Mouse (Mus musculus): ENCODE measurements around the gene Foxo6.

Gene Foxo6

DNA sequence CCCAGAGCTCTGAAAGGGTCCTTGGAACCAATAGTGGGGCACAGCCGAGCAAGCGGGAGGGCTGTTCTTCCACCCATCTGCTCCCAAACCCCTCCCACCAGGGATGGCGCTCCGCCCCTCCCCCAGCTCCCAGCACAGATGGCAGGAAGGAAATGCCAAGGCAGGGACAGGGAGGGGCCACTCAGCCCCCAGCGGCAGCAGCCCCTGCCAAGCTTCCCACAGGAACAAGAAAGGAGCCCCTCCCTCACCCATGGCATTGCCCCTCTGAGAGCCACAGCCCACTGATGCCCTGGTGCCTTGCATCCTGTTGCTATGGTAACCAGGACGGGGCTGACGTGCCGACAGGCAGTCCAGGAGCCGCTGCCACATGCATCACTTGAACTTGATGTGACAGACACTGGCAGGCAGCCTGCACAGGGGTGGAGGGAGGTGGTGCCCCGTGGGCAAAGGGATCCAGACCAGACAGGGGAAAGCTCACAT, 44.3 kb downstream of the Foxo6 start:
- no peak for DNase-seq

DNA sequence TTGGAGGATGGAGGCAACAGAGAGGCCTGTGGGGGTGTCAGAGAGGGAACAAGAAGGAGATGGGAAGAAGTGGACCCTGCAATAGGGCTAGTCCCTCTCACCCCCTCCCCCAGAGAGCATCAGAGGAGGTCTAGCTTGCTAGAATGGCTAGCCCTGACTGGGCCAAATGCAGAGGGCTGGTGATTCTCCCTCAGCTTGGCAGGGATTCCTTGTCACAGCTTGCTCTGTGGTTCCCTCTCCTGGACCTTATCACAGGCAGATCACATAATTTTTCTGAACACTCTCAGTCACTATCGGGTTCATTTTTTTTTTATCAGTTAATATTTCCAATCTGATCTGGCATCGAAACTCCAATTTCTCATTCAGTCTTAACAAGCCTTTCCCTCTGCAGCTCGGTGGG, 46.0 kb downstream of the Foxo6 start:
- no peak for DNase-seq

DNA sequence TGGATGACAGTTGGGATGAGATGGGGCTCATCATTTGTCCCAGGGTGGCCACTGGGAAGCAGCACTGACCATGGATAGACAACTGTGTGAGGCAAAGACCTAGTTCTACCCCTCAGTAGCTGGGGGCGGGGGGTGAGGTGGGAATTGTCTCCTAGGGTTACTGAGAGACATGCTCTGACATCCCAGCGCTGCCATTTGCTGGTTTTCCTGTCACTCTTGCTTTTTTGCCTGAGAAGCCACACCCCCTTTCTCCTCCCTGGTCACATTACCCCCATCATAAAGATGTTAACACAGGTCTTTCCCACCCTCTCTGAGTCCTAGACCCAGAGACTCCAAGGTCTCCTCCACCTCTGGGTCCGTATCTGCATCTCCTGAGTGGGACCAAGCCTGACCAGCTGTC, 47.7 kb downstream of the Foxo6 start:
- DNase-seq = no peak

DNA sequence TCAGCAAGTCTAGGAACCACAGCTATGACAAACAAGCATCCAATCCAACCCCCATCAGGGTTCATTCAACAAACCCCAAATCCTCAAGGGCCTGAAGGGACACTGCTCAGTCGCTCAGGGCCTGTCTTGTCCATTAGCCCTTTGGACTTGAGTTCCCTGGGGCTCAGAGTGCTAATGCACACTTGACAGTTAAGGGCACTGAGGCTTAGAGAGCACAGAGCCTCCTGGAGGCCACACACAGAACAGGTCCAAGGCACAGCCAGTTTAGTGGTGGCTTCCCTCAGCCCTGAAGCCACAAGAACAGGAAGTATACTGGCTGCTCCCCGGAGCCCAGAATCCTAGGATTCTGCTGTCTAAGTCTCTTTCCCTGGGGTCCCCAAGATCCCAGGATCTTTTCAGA, 53.9 kb downstream of the Foxo6 start:
- no peak for DNase-seq

DNA sequence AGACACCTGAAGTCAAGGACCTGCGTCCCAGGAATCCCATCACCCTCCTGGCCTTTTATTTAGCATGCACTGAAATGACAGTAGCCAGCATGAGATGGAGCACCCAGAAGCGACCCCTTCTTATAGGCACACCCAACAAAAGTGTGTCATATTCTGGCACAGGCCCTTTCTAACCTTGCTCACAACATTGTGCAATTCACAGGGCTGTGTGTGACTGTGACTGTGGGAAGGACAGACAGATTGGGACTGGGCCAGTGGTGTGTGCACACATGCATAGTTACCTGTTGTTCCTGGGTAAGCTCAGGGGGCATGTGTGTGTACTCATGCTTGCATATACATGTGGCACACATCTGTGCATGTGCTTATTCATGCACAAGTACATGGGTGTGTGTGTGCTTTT, 54.6 kb downstream of the Foxo6 start:
- no peak for DNase-seq

DNA sequence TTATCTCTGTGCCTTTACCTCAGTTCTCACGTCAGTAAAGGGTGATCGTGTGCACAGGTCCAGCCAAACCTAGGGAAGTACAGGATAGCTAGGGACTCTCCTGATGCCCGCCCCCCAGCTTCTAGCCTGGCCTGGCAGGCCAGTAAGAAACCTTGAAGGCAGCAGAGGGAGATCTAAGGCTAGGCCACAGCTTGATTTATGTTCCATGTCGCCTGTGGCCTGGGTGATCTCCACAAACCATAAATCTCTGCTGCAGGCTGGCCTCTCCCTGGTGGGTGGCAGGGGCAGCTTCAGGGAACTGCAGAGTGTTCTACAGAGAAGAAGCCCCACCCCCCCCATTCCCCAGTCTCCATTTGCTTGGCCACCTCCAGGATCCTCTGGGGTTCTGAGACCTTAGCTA, 55.2 kb downstream of the Foxo6 start:
- DNase-seq = no peak

DNA sequence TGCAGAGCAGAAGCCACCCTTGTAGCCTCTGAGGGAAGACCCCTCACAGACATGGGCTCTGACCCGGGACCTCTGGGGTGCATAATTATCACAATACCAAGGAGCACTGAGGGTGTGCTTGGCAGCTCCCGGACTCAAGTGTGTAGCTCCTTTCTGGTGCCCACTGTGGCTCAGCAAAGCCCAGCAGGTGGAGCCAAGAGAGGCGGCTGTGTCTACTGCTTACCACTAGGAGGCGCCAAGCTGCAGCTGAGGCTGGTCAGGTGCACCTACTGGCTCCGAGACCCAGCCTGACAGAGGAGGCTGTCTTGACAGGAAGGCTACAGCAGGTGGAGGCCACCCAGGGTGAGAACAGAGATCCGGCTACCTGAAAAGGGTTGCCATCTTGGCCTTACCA, 56.9 kb downstream of the Foxo6 start:
- DNase-seq = peak; percentile 66

DNA sequence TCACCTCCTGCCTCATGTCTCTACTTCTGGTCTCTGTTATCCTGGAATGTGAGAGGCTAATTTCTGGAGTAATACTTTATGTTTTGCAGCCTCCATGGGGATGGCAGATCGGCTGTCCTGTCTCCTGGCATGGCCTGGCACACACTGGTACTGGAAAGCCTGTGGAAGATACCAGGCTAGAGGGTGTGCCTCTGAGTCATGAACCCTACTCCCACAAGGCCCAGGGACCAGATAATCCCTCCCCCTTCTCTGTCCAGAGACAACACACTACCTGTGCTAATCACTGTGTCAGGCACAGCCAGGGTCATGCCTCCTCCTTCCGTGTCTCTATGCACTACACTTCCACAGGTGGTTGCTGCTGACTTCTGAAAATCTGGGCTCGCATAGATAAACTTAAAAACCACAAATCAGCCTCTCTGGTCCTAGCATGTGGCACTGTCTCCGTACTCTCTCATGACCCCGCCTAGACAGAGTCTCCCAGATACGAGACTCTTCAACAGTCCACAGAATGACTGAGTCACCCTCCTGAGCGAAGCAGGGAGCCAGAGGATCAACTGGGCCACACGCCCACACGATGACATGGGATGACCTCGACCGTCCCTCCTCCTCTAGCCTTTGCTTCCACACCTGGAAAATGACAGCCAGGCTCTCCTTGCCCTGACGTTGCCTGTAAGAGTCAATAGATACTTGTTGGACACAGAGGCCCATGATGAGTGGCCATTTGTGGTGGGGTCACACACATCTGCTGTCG, 57.5 kb downstream of the Foxo6 start:
- no peak for DNase-seq

DNA sequence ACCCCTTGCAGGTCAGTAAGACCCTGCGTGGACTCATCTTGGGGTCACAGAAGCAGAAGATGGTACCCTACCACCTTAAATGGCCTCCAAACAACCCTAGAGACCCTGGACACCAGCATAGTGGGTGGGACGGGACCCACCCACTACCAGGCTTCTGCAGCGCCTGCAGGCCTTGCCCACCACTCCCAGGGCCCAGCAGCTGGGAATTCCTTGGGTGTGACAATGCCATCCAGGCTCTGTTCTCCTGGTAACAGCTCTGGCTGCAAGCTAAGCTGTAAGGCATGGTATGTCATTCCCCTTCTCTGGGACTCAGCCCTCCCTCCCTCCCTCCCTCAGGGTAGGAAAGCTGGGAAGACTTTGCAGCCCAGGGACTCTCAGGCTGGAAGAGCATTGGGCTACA, 58.5 kb downstream of the Foxo6 start:
- DNase-seq = no peak

DNA sequence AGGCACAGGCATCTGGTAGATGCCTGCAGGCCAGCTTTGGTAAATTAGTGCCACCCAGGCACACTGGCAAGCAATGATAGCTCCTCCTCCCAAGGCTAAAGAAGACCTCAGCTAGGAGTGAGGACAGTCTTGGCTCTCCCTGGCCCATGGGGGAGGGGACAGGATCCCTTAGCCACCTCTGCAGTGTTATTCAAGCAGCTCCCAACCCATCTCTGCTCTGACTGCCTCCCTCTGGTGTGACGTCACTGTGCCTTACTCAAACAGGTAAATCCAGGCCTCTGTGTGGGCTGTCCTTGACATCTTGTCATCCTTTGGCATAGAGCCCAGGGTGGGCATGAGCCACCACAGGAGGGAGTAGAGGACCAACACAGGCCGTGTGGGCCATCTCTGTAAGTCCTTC, 59.9 kb downstream of the Foxo6 start:
- no peak for DNase-seq

DNA sequence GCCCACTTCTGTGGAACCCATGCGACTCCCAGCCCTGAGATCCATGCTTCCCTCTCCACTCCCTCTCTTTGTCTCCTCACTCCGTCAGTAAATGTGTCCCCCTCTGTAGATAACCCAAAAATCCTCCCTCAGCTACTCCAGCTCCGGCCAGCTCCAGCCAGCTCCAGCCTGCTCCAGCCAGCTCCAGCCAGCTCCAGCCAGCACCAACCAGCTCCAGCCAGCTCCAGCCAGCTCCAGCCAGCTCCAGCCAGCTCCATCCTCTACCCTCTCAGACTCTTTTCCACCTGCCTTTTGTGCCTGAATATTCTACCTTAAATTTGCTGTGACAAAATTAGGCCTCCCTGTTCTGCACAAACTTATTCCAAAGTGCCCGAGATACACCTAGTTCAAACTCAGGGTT, 60.5 kb downstream of the Foxo6 start:
- no peak for DNase-seq

DNA sequence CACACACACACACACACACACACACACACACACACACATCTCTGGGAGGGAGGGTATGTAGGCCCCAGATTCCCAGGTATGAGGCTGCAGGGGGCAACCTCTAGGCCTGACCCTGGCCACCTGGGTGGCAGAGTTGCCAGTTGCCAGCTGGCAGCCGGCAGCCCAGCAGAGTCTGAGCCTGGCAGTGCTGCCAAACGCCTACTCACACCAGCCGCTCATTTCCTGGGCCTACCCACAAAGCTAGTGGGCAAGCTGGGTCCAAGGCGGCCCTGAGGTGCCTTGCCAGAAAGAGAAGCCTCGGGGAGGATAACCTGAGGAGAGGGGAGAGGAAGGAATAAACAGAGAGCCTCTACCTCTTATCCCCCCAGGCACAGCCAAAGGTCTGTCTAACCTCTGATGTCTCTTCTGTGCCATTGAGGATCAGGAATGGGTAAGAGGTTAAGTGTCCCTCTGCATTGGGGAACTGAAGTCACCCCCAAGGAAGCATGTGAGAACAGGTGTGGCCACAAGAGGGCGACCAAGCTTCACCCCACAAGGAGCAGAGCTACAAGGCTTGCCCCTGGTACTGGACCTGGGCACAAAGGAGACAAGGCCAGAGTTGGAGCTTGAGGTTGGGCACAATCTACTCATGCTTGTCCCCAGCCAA, 61.9 kb downstream of the Foxo6 start:
- DNase-seq = peak; percentile 46

DNA sequence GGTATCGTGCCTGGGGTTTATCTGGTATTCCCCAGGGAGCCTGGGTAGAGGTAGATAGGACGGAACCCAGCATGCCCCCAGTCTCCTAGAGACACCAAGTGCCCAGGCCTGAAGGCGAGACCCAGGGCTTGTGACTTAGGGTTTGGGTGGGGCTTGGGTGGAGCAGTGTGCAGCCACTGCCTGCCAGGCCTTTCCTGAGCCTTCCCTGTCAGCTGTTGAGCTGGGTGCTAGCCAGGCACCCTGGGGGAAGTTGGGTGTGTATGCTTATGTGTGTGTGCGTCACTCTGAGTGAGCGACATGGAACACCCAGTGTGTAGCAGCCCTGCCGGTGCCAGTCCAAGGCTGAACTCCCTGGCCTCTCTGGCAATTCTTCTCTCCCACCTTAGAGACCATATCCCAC, 63.3 kb downstream of the Foxo6 start:
- no peak for DNase-seq

DNA sequence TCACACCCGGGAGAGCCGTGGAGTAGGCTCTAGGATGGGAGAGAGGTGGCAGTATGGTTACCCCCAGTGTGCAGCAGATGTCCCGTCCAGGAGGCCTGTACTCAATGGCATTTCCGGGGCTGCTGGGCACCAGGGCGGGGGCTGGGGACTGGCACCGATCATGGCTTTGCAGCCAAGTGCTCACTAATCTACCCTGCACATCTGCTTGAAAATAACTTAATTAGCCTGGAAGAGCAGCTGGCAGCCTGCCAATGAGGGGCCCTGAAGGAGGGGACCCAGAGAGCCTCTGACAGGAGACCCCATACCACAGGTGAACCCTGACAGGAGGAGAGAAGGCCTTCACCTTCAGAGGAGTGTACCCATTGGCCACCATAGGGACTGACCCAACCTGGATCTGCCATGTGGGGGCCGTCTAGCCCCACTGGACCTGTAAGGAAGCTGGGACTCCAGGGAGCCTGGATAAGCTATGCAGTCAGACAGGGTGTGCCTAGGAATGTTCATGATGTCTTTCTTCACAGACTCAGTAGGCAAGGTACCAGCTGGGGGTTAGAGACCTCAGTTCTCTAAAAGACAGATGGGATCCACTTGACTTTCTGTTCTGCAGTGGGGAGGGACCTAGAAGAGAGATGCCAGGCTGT, 63.9 kb downstream of the Foxo6 start:
- DNase-seq = no peak

DNA sequence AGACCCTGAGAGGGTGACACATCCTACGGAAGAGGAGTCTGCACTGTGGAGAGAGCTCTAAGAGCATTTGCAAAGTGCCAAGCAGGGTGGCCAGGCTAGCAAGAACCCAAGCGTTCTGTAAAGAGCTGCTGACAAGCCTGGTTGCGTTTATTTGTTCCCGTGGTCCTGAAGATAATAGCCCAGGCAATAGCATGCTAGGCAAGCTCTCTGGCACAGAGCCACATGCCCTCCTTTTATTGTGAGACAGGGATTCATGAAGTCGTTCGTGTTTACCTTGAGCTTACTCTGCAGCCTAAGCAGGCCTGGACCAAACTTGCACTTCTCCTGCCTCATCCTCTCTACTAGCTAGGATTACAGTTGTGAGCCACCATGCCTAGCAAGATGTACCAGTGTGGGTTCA, 65.4 kb downstream of the Foxo6 start:
- DNase-seq = no peak

DNA sequence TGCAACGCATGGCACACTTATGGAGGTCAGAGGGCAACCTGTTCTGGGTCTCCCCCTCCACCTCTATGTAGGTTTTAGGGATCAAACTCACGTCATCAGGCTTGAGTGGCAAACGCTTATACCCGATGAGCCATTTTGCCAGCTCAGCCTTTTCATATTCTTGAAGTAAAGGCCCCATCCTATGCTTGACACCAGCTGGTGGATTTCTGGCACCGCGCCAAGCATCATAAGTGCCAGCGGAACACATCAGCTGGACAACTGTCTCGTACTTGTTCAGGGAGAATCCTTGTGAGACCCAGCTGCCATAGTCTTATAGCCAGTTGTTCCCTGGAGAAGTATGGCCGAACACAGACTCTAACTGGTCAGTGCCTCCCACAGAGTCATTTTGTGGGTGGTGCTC, 68.3 kb downstream of the Foxo6 start:
- DNase-seq = no peak
